Mouse (Mus musculus): ENCODE results near the gene Mob3b. TPM values are rescaled to one million over a fixed set of nuclear protein-coding genes. Genes with fewer than 3 reads are reported as not detected.

Mob3b gene
- polyA plus RNA-seq, 1 experiment from 2014 or later, result 9.3 TPM

- no peak overlapping the region for H3K4me3 ChIP-seq (ENCODE audit: low read depth, low read length)
- peaks cover 4% of the 10 kb centered on the region; the same call in 1 of the 2 replicates for H3K4me1 ChIP-seq (ENCODE audit: control insufficient read depth, insufficient read depth, low read length)
- DNase-seq (ENCODE audit: low spot score) (no peak), ATAC-seq (ENCODE audit: insufficient read depth, low FRiP score, low TSS enrichment) (no peak)
- H3K4me2 ChIP-seq (ENCODE audit: low read depth), result no peak overlapping the region
- H3K9me3 ChIP-seq (ENCODE audit: control insufficient read depth, low read length), result no peaks in the 10 kb centered on the region
- H3K27ac ChIP-seq (ENCODE audit: low read depth, low read length), result no peak overlapping the region
- no peaks in the 10 kb centered on the region for H3K27me3 ChIP-seq (ENCODE audit: control insufficient read depth, insufficient read depth, low read length)
- H3K9ac ChIP-seq (ENCODE audit: low read length), result no peak overlapping the region
- 95% methylated on average over 13 of the region's 13 CpGs for WGBS
- no peaks in the 10 kb centered on the region for H3K36me3 ChIP-seq (ENCODE audit: control insufficient read depth, insufficient read depth, low read length)
These were observed 180.9 kb downstream of the Mob3b start for GRCm38 (mm10) chr4:34976331-34976778.

- Histone ChIP-seq H3K4me2 (ENCODE audit: low read depth) (no peak overlapping the region), H3K27me3 (ENCODE audit: control insufficient read depth, insufficient read depth, low read length) (no peaks in the 10 kb centered on the region), H3K9ac (ENCODE audit: low read length) (no peak overlapping the region), H3K9me3 (ENCODE audit: control insufficient read depth, low read length) (no peaks in the 10 kb centered on the region), H3K4me1 (ENCODE audit: control insufficient read depth, insufficient read depth, low read length) (peaks cover 2% of the 10 kb centered on the region; the same call in 1 of the 2 replicates), H3K4me3 (ENCODE audit: low read depth, low read length) (no peak overlapping the region), H3K36me3 (ENCODE audit: control insufficient read depth, insufficient read depth, low read length) (no peaks in the 10 kb centered on the region), H3K27ac (ENCODE audit: low read depth, low read length) (no peak overlapping the region)
- ATAC-seq (ENCODE audit: insufficient read depth, low FRiP score, low TSS enrichment) (no peak), DNase-seq (ENCODE audit: low spot score) (no peak)
- WGBS, result 88% methylated on average over 5 of the region's 5 CpGs
These were observed 182.5 kb downstream of the Mob3b start for GRCm38 (mm10) chr4:34974795-34975194.

GRCm38 (mm10) chr4:34967541-34967940, 189.7 kb downstream of the Mob3b start:
- Histone ChIP-seq H3K4me1 (ENCODE audit: control insufficient read depth, insufficient read depth, low read length) (peaks cover 13% of the 10 kb centered on the region; the same call in 1 of the 2 replicates), H3K9me3 (ENCODE audit: control insufficient read depth, low read length) (no peaks in the 10 kb centered on the region), H3K36me3 (ENCODE audit: control insufficient read depth, insufficient read depth, low read length) (no peaks in the 10 kb centered on the region), H3K27me3 (ENCODE audit: control insufficient read depth, insufficient read depth, low read length) (no peaks in the 10 kb centered on the region), H3K4me2 (ENCODE audit: low read depth) (no peak overlapping the region), H3K27ac (ENCODE audit: low read depth, low read length) (no peak overlapping the region), H3K4me3 (ENCODE audit: low read depth, low read length) (no peak overlapping the region), H3K9ac (ENCODE audit: low read length) (no peak overlapping the region)
- no peak for ATAC-seq (ENCODE audit: insufficient read depth, low FRiP score, low TSS enrichment)
- no peak for DNase-seq (ENCODE audit: low spot score)
- 85% methylated on average over 6 of the region's 6 CpGs for WGBS

GRCm38 (mm10) chr4:34966336-34966957, 190.8 kb downstream of the Mob3b start:
- DNase-seq (ENCODE audit: low spot score) (no peak), ATAC-seq (ENCODE audit: insufficient read depth, low FRiP score, low TSS enrichment) (no peak)

GRCm38 (mm10) chr4:34964906-34965305, 192.4 kb downstream of the Mob3b start:
- Histone ChIP-seq H3K27me3 (ENCODE audit: control insufficient read depth, insufficient read depth, low read length) (no peaks in the 10 kb centered on the region), H3K4me1 (ENCODE audit: control insufficient read depth, insufficient read depth, low read length) (peaks cover 12% of the 10 kb centered on the region; the same call in 1 of the 2 replicates), H3K9ac (ENCODE audit: low read length) (no peak overlapping the region), H3K4me3 (ENCODE audit: low read depth, low read length) (no peak overlapping the region), H3K36me3 (ENCODE audit: control insufficient read depth, insufficient read depth, low read length) (no peaks in the 10 kb centered on the region), H3K9me3 (ENCODE audit: control insufficient read depth, low read length) (no peaks in the 10 kb centered on the region), H3K4me2 (ENCODE audit: low read depth) (no peak overlapping the region), H3K27ac (ENCODE audit: low read depth, low read length) (no peak overlapping the region)
- 75% methylated on average over 10 of the region's 10 CpGs for WGBS
- no peak for ATAC-seq (ENCODE audit: insufficient read depth, low FRiP score, low TSS enrichment)
- DNase-seq (ENCODE audit: low spot score), result no peak

More at GRCm38 (mm10) chr4:34966336-34966957, 190.8 kb downstream of the Mob3b start:
- Histone ChIP-seq H3K4me3 (ENCODE audit: low read depth, low read length) (no peak overlapping the region), H3K9ac (ENCODE audit: low read length) (no peak overlapping the region), H3K9me3 (ENCODE audit: control insufficient read depth, low read length) (no peaks in the 10 kb centered on the region), H3K27me3 (ENCODE audit: control insufficient read depth, insufficient read depth, low read length) (no peaks in the 10 kb centered on the region), H3K4me1 (ENCODE audit: control insufficient read depth, insufficient read depth, low read length) (peaks cover 13% of the 10 kb centered on the region; the same call in 1 of the 2 replicates), H3K36me3 (ENCODE audit: control insufficient read depth, insufficient read depth, low read length) (no peaks in the 10 kb centered on the region), H3K4me2 (ENCODE audit: low read depth) (no peak overlapping the region), H3K27ac (ENCODE audit: low read depth, low read length) (no peak overlapping the region)
- WGBS, result 54% methylated on average over 8 of the region's 8 CpGs

- Histone ChIP-seq H3K4me1 (ENCODE audit: control insufficient read depth, insufficient read depth, low read length) (peaks cover 4% of the 10 kb centered on the region; the same call in 1 of the 2 replicates), H3K27ac (ENCODE audit: low read depth, low read length) (no peak overlapping the region), H3K4me3 (ENCODE audit: low read depth, low read length) (no peak overlapping the region), H3K4me2 (ENCODE audit: low read depth) (no peak overlapping the region), H3K9me3 (ENCODE audit: control insufficient read depth, low read length) (no peaks in the 10 kb centered on the region), H3K9ac (ENCODE audit: low read length) (no peak overlapping the region), H3K27me3 (ENCODE audit: control insufficient read depth, insufficient read depth, low read length) (no peaks in the 10 kb centered on the region), H3K36me3 (ENCODE audit: control insufficient read depth, insufficient read depth, low read length) (no peaks in the 10 kb centered on the region)
- ATAC-seq (ENCODE audit: insufficient read depth, low FRiP score, low TSS enrichment) (no peak), DNase-seq (ENCODE audit: low spot score) (no peak)
- WGBS, result 78% methylated on average over 13 of the region's 13 CpGs
These were observed 193.3 kb downstream of the Mob3b start for GRCm38 (mm10) chr4:34963999-34964398.

- 79% methylated on average over 15 of the region's 15 CpGs for WGBS
These were observed 196.3 kb downstream of the Mob3b start for GRCm38 (mm10) chr4:34960781-34961560.

GRCm38 (mm10) chr4:34959477-34959876, 197.8 kb downstream of the Mob3b start:
- H3K4me1 ChIP-seq (ENCODE audit: control insufficient read depth, insufficient read depth, low read length), result no peaks in the 10 kb centered on the region
- WGBS, result 86% methylated on average over 6 of the region's 6 CpGs
- H3K27ac ChIP-seq (ENCODE audit: low read depth, low read length), result no peak overlapping the region
- H3K36me3 ChIP-seq (ENCODE audit: control insufficient read depth, insufficient read depth, low read length), result no peaks in the 10 kb centered on the region
- no peak overlapping the region for H3K9ac ChIP-seq (ENCODE audit: low read length)
- ATAC-seq (ENCODE audit: insufficient read depth, low FRiP score, low TSS enrichment) (no peak), DNase-seq (ENCODE audit: low spot score) (no peak)
- H3K4me2 ChIP-seq (ENCODE audit: low read depth), result no peak overlapping the region
- no peaks in the 10 kb centered on the region for H3K27me3 ChIP-seq (ENCODE audit: control insufficient read depth, insufficient read depth, low read length)
- H3K4me3 ChIP-seq (ENCODE audit: low read depth, low read length), result no peak overlapping the region
- H3K9me3 ChIP-seq (ENCODE audit: control insufficient read depth, low read length), result no peaks in the 10 kb centered on the region

More at GRCm38 (mm10) chr4:34960781-34961560, 196.3 kb downstream of the Mob3b start:
- DNase-seq (ENCODE audit: low spot score) (no peak), ATAC-seq (ENCODE audit: insufficient read depth, low FRiP score, low TSS enrichment) (no peak)
- Histone ChIP-seq H3K4me3 (ENCODE audit: low read depth, low read length) (no peak overlapping the region), H3K36me3 (ENCODE audit: control insufficient read depth, insufficient read depth, low read length) (no peaks in the 10 kb centered on the region), H3K27ac (ENCODE audit: low read depth, low read length) (no peak overlapping the region), H3K9ac (ENCODE audit: low read length) (no peak overlapping the region), H3K4me1 (ENCODE audit: control insufficient read depth, insufficient read depth, low read length) (no peaks in the 10 kb centered on the region), H3K27me3 (ENCODE audit: control insufficient read depth, insufficient read depth, low read length) (no peaks in the 10 kb centered on the region), H3K4me2 (ENCODE audit: low read depth) (no peak overlapping the region), H3K9me3 (ENCODE audit: control insufficient read depth, low read length) (no peaks in the 10 kb centered on the region)

Measured in neural tube, embryonic 11.5 days (tissue).